22 mouse cellular contexts compared by ENCODE assay signal in genomic region chr1:184542321-184543115, GRCm38 (mm10).
DNase-seq lines count a peak whose midpoint lies in the region; ATAC-seq lines count a peak whose summit lies in the region.
"Had no signal": no experiment of that assay in that cellular context is flagged by ENCODE, and none has a peak within 500 bp of the region (broad histone marks: within the 10 kb centered on the region; RNA-seq: fewer than 3 reads in every experiment).

No protein-coding gene starts in this region.

- peak; percentile 66 for DNase-seq in heart, adult 11 months
- no peak for DNase-seq in heart, postnatal 36 days
- DNase-seq in natural killer cell, adult 2 months (ENCODE audit: low spot score in 2 of 2) = no peak
- DNase-seq in lung, adult 18-20 months = no peak
- DNase-seq: adrenal gland, adult 2 months; adrenal gland, postnatal 25 days; cerebellum, adult 2 months; cerebellum, postnatal 10 days; embryo, embryonic 11 days; gastrocnemius, adult 2 months; gastrocnemius, postnatal 25 days; heart, adult 18-20 months had no signal

- no peak overlapping the region for H3K4me3 ChIP-seq in hindbrain, embryonic 16.5 days (ENCODE audit: low read length)
- H3K4me3 ChIP-seq: embryonic facial prominence, embryonic 15.5 days; erythroblast, embryonic 14.5 days; forebrain, embryonic 10.5 days; gastrocnemius, adult 2 months; heart, embryonic 12.5 days; hindbrain, embryonic 15.5 days had no signal

- no peaks in the 10 kb centered on the region for H3K27me3 ChIP-seq in hindbrain, embryonic 16.5 days (replicated peaks; ENCODE audit: control insufficient read depth, insufficient read depth, low read length)
- H3K27me3 ChIP-seq: embryonic facial prominence, embryonic 15.5 days; hindbrain, embryonic 15.5 days had no signal

- H3K4me2 ChIP-seq in hindbrain, embryonic 16.5 days (ENCODE audit: low read length) = no peak overlapping the region
- H3K4me2 ChIP-seq: embryonic facial prominence, embryonic 15.5 days; heart, embryonic 12.5 days; hindbrain, embryonic 15.5 days had no signal

- H3K9ac ChIP-seq in hindbrain, embryonic 16.5 days (ENCODE audit: low read depth, low read length) = no peak overlapping the region
- H3K9ac ChIP-seq: embryonic facial prominence, embryonic 15.5 days; heart, embryonic 12.5 days; hindbrain, embryonic 15.5 days had no signal

- intact Hi-C loops in heart, postnatal 36 days (cut with DNase I) = no loop called here

- H3K36me3 ChIP-seq in hindbrain, embryonic 16.5 days (ENCODE audit: control insufficient read depth, insufficient read depth, low read length) = no peaks in the 10 kb centered on the region
- H3K36me3 ChIP-seq: embryonic facial prominence, embryonic 15.5 days; forebrain, embryonic 10.5 days; heart, embryonic 12.5 days; hindbrain, embryonic 15.5 days had no signal

- peak; percentile 73 for ATAC-seq in granulocyte monocyte progenitor cell, adult 5-6 weeks (replicated peaks; ENCODE audit: poor library complexity, severe bottlenecking)
- ATAC-seq in megakaryocyte-erythroid progenitor cell, adult 5-6 weeks (replicated peaks; ENCODE audit: low FRiP score, low TSS enrichment, poor library complexity, severe bottlenecking) = peak; percentile 55; the same call in 1 of the 2 replicates
- no peak for ATAC-seq in hindbrain, embryonic 16.5 days
- ATAC-seq: forebrain, embryonic 14.5 days; inflammation-experienced regulatory T-cells, adult 6 months had no signal

- no peaks in the 10 kb centered on the region for H3K4me1 ChIP-seq in hindbrain, embryonic 16.5 days (ENCODE audit: control insufficient read depth, insufficient read depth, low read depth, low read length)
- H3K4me1 ChIP-seq: forebrain, embryonic 10.5 days; heart, embryonic 12.5 days; hindbrain, embryonic 15.5 days had no signal

- H3K9me3 ChIP-seq in hindbrain, embryonic 16.5 days (ENCODE audit: control insufficient read depth, low read length) = no peaks in the 10 kb centered on the region
- H3K9me3 ChIP-seq: embryonic facial prominence, embryonic 15.5 days; forebrain, embryonic 10.5 days; heart, embryonic 12.5 days; hindbrain, embryonic 15.5 days had no signal

- WGBS in hindbrain, embryonic 16.5 days = 84% methylated on average over 11 of the region's 11 CpGs

- no peak overlapping the region for H3K27ac ChIP-seq in hindbrain, embryonic 16.5 days (ENCODE audit: low read depth, low read length)
- H3K27ac ChIP-seq: embryonic facial prominence, embryonic 15.5 days; forebrain, embryonic 10.5 days; gastrocnemius, adult 2 months; hindbrain, embryonic 15.5 days had no signal
